Mouse (Mus musculus) embryonic facial prominence, embryonic 14.5 days (tissue): ENCODE measurements at regions not wholly inside any gene's neighbourhood (a gene's known extent, or its start where the extent isn't known, plus 50 kb on each side); places are given as distances from the start of the nearest gene placed in this dataset.
A peak's percentile ranks its signal among the peaks of the same experiment; 100 is the strongest.

Source experiments
- ATAC-seq: fragments of 200-750 bp; cut with Nextera tagmentation; 2 replicates; pipeline ENCODE4 v1.8.0; 2017; ENCODE audit warnings: low read depth, moderate number of reproducible peaks, moderate TSS enrichment
- DNase-seq: peaks from one replicate; pipeline ENCODE4 v3.0.0-alpha.2; 2015; ENCODE audit warnings: low spot score
- H3K27ac ChIP-seq: fragments of 300-500 bp; sonication (generic); replicated peaks from 2 replicates; pipeline ENCODE4 v1.5.1; 2014; ENCODE audit warnings: low read depth, mild to moderate bottlenecking, low read length, moderate library complexity
- H3K27me3 ChIP-seq: fragments of 300-500 bp; sonication (generic); replicated peaks from 2 replicates; pipeline ENCODE4 v1.6.1; 2014; ENCODE audit warnings: low read length; ENCODE audit not compliant: control insufficient read depth, insufficient read depth
- H3K36me3 ChIP-seq: fragments of 300-500 bp; sonication (generic); 2 replicates; pipeline ENCODE4 v1.6.1; 2014; ENCODE audit warnings: low read length, mixed read lengths; ENCODE audit not compliant: control insufficient read depth, insufficient read depth
- H3K4me1 ChIP-seq: fragments of 300-500 bp; sonication (generic); 2 replicates; pipeline ENCODE4 v1.6.1; 2014; ENCODE audit warnings: antibody characterized with exemption, low read length; ENCODE audit not compliant: control insufficient read depth, insufficient read depth
- H3K4me2 ChIP-seq: fragments of 300-500 bp; sonication (generic); 2 replicates; pipeline ENCODE4 v1.6.1; 2014; ENCODE audit warnings: low read depth, mild to moderate bottlenecking, low read length, moderate library complexity, mixed read lengths
- H3K4me3 ChIP-seq: fragments of 300-500 bp; sonication (generic); 2 replicates; pipeline ENCODE4 v1.5.1; 2014; ENCODE audit warnings: low read depth, mild to moderate bottlenecking, low read length
- H3K9ac ChIP-seq: fragments of 300-500 bp; sonication (generic); 2 replicates; pipeline ENCODE4 v1.6.1; 2014; ENCODE audit warnings: low read depth, mild to moderate bottlenecking, low read length, moderate library complexity, mixed read lengths
- H3K9me3 ChIP-seq: fragments of 300-500 bp; sonication (generic); 2 replicates; pipeline ENCODE4 v1.6.1; 2016; ENCODE audit warnings: low read length; ENCODE audit not compliant: control insufficient read depth
- WGBS: fragments of 180-500 bp; shearing (Covaris S2); extraction: QIAGEN DNeasy Blood & Tissue Kit; methylation state at CpG from one replicate; pipeline ENCODE4 v1.1.7; 2014; 5-methylcytosine and 5-hydroxymethylcytosine counted together

DNA sequence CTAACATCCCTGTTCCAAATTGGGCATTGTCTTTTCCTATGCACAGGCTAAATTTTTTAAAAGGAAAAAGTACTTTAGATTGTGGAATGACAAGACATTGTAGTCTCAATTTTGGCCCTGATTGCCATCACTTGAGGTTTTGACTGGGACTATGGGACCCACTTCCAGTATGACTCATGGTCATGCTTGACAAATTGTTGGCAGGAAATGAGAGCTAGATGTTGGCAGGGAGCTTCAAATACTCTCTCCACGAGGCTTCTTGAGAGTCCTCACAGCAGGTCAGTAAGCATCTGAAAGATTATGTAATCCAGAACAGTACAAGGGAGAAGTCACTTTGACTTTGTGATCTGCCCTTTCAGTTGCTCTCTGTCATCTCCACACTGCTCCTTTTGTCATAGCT is 1135.4 kb upstream of the Lrrc6 start:
- Histone ChIP-seq H3K9ac (no peak overlapping the region), H3K9me3 (no peaks in the 10 kb centered on the region), H3K4me3 (no peak overlapping the region), H3K27me3 (no peaks in the 10 kb centered on the region), H3K36me3 (no peaks in the 10 kb centered on the region), H3K27ac (no peak overlapping the region), H3K4me1 (no peaks in the 10 kb centered on the region), H3K4me2 (no peak overlapping the region)
- ATAC-seq (no peak), DNase-seq (no peak)
- WGBS, result 55% methylated on average over 1 of the region's 1 CpGs

DNA sequence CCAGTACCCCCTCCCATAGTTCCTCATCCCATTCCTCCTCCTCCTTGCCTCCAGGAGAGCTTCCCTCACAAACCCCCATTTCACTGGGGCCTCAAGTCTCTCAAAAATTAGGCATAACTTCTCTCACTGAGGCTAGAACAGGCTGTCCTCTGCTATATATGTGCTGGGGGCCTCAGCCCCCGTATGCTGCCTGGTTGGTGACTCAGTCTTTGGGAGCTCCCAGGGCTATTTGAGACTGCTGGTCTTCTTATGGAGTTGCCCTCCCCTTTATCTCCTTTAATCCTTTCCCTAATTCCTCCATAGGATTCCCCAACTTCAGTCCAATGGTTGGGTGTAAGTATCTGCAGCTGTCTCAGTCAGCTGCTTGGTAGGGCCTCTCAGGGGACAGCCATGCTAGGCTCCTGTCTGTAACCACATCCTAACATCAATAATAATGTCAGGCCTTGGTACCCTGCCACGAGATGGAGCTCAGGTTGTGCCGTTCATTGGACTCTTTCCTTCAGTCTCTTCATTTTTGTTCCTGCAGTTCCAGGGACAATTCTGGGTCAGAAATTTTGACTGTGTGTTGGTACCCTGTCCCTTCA is 1126.1 kb upstream of the Lrrc6 start:
- H3K4me1 ChIP-seq, result no peaks in the 10 kb centered on the region
- no peak overlapping the region for H3K27ac ChIP-seq
- no peak overlapping the region for H3K4me3 ChIP-seq
- DNase-seq (peak; percentile 58), ATAC-seq (peak; percentile 67; the same call in 1 of the 2 replicates)
- H3K36me3 ChIP-seq, result no peaks in the 10 kb centered on the region
- no peak overlapping the region for H3K4me2 ChIP-seq
- H3K9me3 ChIP-seq, result no peaks in the 10 kb centered on the region
- WGBS, result 67% methylated on average over 3 of the region's 3 CpGs
- no peak overlapping the region for H3K9ac ChIP-seq
- H3K27me3 ChIP-seq, result no peaks in the 10 kb centered on the region

DNA sequence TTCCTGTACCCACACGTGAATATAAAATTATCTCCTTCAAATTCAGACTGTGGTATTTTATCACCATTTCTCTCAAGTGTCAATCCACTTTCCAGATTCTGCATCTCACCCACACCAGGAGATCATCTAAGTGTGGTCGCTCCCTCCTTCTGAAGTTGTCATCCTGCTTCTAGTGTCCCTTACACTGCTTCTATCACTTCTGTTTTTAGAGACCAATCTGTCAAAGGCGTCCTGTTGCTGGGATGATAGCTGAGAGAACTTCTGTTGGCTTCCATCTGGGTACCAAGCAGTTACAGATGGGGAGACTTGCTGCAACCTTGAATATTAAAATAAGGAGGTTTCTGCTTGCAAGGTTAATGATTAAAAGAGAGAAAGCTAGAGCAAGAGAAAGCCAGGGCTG is 1111.2 kb upstream of the Lrrc6 start:
- DNase-seq, result no peak
- no peak overlapping the region for H3K4me3 ChIP-seq

DNA sequence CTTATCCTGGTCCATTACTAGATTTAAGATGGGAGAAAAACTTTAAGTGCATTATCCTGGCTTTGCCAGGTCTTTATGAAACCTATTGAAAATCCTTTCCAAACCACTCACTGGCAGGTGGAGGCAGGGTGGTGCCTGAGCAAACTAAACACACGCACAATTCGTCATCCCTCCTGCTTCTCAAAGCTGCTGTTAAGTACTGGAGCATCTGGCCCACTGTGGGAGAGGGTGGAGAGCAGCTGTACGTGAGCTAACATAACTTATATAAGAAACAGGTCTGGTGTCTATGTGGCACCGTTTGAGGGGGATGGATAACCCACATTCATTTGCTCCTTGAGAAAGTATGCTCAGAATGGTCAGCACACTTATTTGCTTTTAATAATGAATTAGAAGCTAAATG is 1097.7 kb upstream of the Lrrc6 start:
- H3K9me3 ChIP-seq, result no peaks in the 10 kb centered on the region
- no peak overlapping the region for H3K9ac ChIP-seq
- H3K4me1 ChIP-seq, result no peaks in the 10 kb centered on the region
- ATAC-seq, result no peak
- WGBS, result 54% methylated on average over 4 of the region's 4 CpGs
- H3K36me3 ChIP-seq, result no peaks in the 10 kb centered on the region
- no peak for DNase-seq
- no peaks in the 10 kb centered on the region for H3K27me3 ChIP-seq
- H3K4me2 ChIP-seq, result no peak overlapping the region
- H3K4me3 ChIP-seq, result no peak overlapping the region
- H3K27ac ChIP-seq, result no peak overlapping the region

More for the DNA sequence above, 1111.2 kb upstream of the Lrrc6 start:
- Histone ChIP-seq H3K27ac (no peak overlapping the region), H3K36me3 (no peaks in the 10 kb centered on the region), H3K9ac (no peak overlapping the region), H3K27me3 (no peaks in the 10 kb centered on the region), H3K9me3 (no peaks in the 10 kb centered on the region), H3K4me2 (no peak overlapping the region), H3K4me1 (no peaks in the 10 kb centered on the region)
- 59% methylated on average over 3 of the region's 3 CpGs for WGBS
- no peak for ATAC-seq

DNA sequence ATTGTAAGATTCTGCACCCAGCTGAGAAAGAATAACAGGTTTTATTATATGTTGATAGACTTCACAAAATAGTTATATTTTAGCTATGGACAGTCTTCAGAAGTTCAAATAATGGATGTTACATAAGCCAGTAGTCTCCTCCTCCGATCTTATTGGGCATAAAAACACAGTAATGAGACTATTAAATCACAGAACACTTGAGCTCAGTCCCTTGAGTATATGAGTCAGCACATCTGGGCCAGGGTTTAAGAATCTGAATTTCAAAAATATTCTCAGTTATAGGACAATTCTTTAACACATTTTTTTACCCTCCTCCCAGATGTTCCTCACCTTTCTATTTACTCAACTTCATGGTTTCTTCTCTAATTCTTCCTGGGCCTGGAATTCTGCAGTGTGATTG is 1075.9 kb upstream of the Lrrc6 start:
- no peaks in the 10 kb centered on the region for H3K36me3 ChIP-seq
- no peak overlapping the region for H3K9ac ChIP-seq
- ATAC-seq, result no peak
- DNase-seq, result no peak
- no peak overlapping the region for H3K27ac ChIP-seq
- H3K4me2 ChIP-seq, result no peak overlapping the region
- H3K4me3 ChIP-seq, result no peak overlapping the region
- H3K9me3 ChIP-seq, result no peaks in the 10 kb centered on the region
- 73% methylated on average over 1 of the region's 1 CpGs for WGBS
- no peaks in the 10 kb centered on the region for H3K4me1 ChIP-seq
- no peaks in the 10 kb centered on the region for H3K27me3 ChIP-seq

DNA sequence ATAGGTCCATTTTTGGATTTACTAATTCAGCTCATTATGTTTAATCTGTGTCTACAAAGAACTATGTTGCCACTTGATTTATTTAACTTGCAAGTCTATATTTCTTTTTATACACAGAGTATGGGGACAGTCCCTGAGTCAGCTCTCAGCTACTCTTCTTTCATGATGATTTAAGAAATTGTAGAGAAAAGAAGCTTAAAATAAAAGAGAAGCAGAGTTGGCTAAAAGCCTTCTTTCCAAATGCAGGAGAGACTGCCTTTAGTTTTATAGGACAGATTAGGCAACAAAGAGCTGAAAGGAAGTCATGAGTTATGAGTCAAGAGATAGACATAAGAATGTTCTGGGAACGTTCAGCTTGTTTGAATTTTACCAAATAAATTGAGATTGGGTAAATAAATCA is 1070.9 kb upstream of the Lrrc6 start:
- 0 out of 2 replicates have a peak, but pooled peaks cover 3% of the 10 kb centered on the region for H3K9me3 ChIP-seq
- DNase-seq (no peak), ATAC-seq (no peak)
- H3K4me3 ChIP-seq, result no peak overlapping the region
- no peaks in the 10 kb centered on the region for H3K36me3 ChIP-seq
- H3K27ac ChIP-seq, result no peak overlapping the region
- no peak overlapping the region for H3K4me2 ChIP-seq
- H3K4me1 ChIP-seq, result no peaks in the 10 kb centered on the region
- WGBS, result 65% methylated on average over 1 of the region's 1 CpGs
- H3K27me3 ChIP-seq, result no peaks in the 10 kb centered on the region
- no peak overlapping the region for H3K9ac ChIP-seq

DNA sequence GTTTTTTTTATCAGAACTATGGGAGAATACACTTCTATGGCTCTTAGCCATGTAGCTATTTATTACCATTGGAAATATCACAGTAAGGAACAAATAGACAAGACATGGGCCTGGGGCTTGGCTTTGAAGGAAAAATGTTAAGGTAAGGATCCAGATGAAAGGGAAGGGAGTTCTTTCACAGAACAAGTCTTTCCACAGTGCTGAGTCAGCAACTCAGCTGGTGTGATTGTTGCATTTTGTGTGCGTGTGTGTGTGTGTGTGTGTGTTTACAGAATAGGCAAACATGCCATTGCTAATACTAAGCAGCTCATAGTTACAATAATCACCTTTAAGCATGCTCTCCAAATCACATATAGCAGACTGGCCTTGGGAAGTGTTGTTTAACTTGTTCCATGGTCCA is 1056.6 kb upstream of the Lrrc6 start:
- ATAC-seq (no peak), DNase-seq (no peak)
- WGBS, result 80% methylated on average over 1 of the region's 1 CpGs
- Histone ChIP-seq H3K4me2 (no peak overlapping the region), H3K27ac (no peak overlapping the region), H3K4me3 (no peak overlapping the region), H3K36me3 (no peaks in the 10 kb centered on the region), H3K9ac (no peak overlapping the region), H3K27me3 (no peaks in the 10 kb centered on the region), H3K9me3 (no peaks in the 10 kb centered on the region), H3K4me1 (no peaks in the 10 kb centered on the region)

DNA sequence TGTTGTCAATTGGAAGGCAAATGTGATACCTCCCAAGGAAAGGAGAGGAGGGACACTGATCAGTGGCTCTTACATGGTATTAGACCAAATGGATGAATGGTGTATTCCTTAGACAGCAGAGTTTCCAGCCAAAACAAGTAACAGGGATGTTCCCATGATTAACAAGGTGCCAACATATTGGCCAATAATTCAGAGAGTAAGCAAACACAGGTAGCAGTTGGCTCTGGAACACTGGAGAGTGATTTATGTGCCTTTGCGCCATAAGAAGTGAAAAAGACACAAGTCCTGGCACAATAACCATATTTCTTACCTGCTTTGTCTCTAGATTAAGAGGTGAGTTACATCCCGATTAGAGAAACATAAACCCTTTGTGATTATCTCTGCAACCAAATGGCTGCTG is 1051.2 kb upstream of the Lrrc6 start:
- Histone ChIP-seq H3K4me3 (no peak overlapping the region), H3K36me3 (no peaks in the 10 kb centered on the region), H3K27ac (no peak overlapping the region), H3K27me3 (no peaks in the 10 kb centered on the region), H3K4me1 (no peaks in the 10 kb centered on the region), H3K4me2 (no peak overlapping the region), H3K9ac (no peak overlapping the region), H3K9me3 (no peaks in the 10 kb centered on the region)
- 83% methylated on average over 2 of the region's 2 CpGs for WGBS
- DNase-seq (no peak), ATAC-seq (no peak)

DNA sequence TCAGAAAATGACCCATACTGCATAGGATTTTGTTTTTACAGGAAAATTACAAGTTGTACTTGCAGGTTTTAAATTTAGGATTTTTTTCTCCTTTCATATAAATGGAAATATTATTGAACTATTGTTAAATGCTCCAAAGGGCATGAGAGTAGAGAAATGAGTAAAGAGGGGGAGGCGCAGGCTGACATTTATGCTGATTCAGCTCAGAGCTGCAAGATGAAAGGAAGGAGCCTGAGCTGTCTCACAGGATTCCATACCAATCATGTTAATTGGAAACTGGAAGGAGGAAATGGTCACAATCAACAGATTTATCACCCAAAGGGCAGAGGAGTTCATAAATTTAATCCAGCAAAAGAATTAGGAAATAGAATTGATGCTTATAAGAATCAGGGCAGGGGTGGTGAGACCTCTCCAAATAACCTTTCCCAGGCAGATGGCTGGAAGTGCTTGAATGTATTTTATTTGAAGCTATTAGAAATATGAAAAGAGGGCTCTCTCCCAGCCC is 1046.2 kb upstream of the Lrrc6 start:
- Histone ChIP-seq H3K36me3 (no peaks in the 10 kb centered on the region), H3K4me3 (no peak overlapping the region), H3K9ac (no peak overlapping the region), H3K27ac (no peak overlapping the region), H3K9me3 (no peaks in the 10 kb centered on the region), H3K27me3 (no peaks in the 10 kb centered on the region), H3K4me2 (no peak overlapping the region), H3K4me1 (no peaks in the 10 kb centered on the region)
- 62% methylated on average over 1 of the region's 1 CpGs for WGBS
- ATAC-seq (no peak), DNase-seq (no peak)
